Mouse (Mus musculus): Measurements from ENCODE around the gene Carnmt1.
"Not testable (repeated sequence)": the region's sequence is repeated elsewhere in the genome, so short reads cannot be mapped to it uniquely, and the experiment has no call there.

Gene Carnmt1

GRCm38 (mm10) chr19:18695552-18695951 lies 25.0 kb downstream of the Carnmt1 start:
- in situ Hi-C loops (cut with MboI; ENCODE audit: low pct_unique_long_range_greater_than_20kb in 1 of 2, low sequenced_read_pairs in 2 of 2, unreplicated experiment in 1 of 2): no loop called here

- in situ Hi-C loops (cut with MboI; ENCODE audit: low pct_unique_long_range_greater_than_20kb in 1 of 2, low sequenced_read_pairs in 2 of 2, unreplicated experiment in 1 of 2): no loop called here
Observed at GRCm38 (mm10) chr19:18708101-18708500, 37.5 kb downstream of the Carnmt1 start.

- in situ Hi-C loops (cut with MboI; ENCODE audit: low pct_unique_long_range_greater_than_20kb in 1 of 2, low sequenced_read_pairs in 2 of 2, unreplicated experiment in 1 of 2): no loop called here
Observed at GRCm38 (mm10) chr19:18710903-18711302, 40.3 kb downstream of the Carnmt1 start.

GRCm38 (mm10) chr19:18711589-18711988 lies 41.0 kb downstream of the Carnmt1 start:
- in situ Hi-C loops (cut with MboI; ENCODE audit: low pct_unique_long_range_greater_than_20kb in 1 of 2, low sequenced_read_pairs in 2 of 2, unreplicated experiment in 1 of 2): no loop called here

- in situ Hi-C loops (cut with MboI; ENCODE audit: low pct_unique_long_range_greater_than_20kb in 1 of 2, low sequenced_read_pairs in 2 of 2, unreplicated experiment in 1 of 2): no loop called here
Observed at GRCm38 (mm10) chr19:18712153-18712865, 41.7 kb downstream of the Carnmt1 start.

- in situ Hi-C loops (cut with MboI; ENCODE audit: low pct_unique_long_range_greater_than_20kb in 1 of 2, low sequenced_read_pairs in 2 of 2, unreplicated experiment in 1 of 2): no loop called here
Observed at GRCm38 (mm10) chr19:18712866-18713300, 42.3 kb downstream of the Carnmt1 start, which contains the start of gene D030056L22Rik. TSS of gene D030056L22Rik (plus strand) at chr19:18713193.

GRCm38 (mm10) chr19:18713357-18713756 lies 42.8 kb downstream of the Carnmt1 start:
- in situ Hi-C loops (cut with MboI; ENCODE audit: low pct_unique_long_range_greater_than_20kb in 1 of 2, low sequenced_read_pairs in 2 of 2, unreplicated experiment in 1 of 2): not testable (repeated sequence)

- in situ Hi-C loops (cut with MboI; ENCODE audit: low pct_unique_long_range_greater_than_20kb in 1 of 2, low sequenced_read_pairs in 2 of 2, unreplicated experiment in 1 of 2): no loop called here
Observed at GRCm38 (mm10) chr19:18716374-18716773, 45.8 kb downstream of the Carnmt1 start.

- in situ Hi-C loops (cut with MboI; ENCODE audit: low pct_unique_long_range_greater_than_20kb in 1 of 2, low sequenced_read_pairs in 2 of 2, unreplicated experiment in 1 of 2): no loop called here
Observed at GRCm38 (mm10) chr19:18720337-18720736, 49.8 kb downstream of the Carnmt1 start.

- in situ Hi-C loops (cut with MboI; ENCODE audit: low pct_unique_long_range_greater_than_20kb in 1 of 2, low sequenced_read_pairs in 2 of 2, unreplicated experiment in 1 of 2): no loop called here
Observed at GRCm38 (mm10) chr19:18725186-18725585, 54.6 kb downstream of the Carnmt1 start.

- in situ Hi-C loops (cut with MboI; ENCODE audit: low pct_unique_long_range_greater_than_20kb in 1 of 2, low sequenced_read_pairs in 2 of 2, unreplicated experiment in 1 of 2): loop anchor here in 1 of 2 experiments (10.0 kb wide), 1 partner anchor 105 kb away; no protein-coding TSS in a partner anchor
Observed at GRCm38 (mm10) chr19:18730255-18730654, 59.7 kb downstream of the Carnmt1 start.

GRCm38 (mm10) chr19:18731077-18731476 lies 60.5 kb downstream of the Carnmt1 start:
- in situ Hi-C loops (cut with MboI; ENCODE audit: low pct_unique_long_range_greater_than_20kb in 1 of 2, low sequenced_read_pairs in 2 of 2, unreplicated experiment in 1 of 2): loop anchor here in 1 of 2 experiments (10.0 kb wide), 1 partner anchor 104 kb away; no protein-coding TSS in a partner anchor

- in situ Hi-C loops (cut with MboI; ENCODE audit: low pct_unique_long_range_greater_than_20kb in 1 of 2, low sequenced_read_pairs in 2 of 2, unreplicated experiment in 1 of 2): loop anchor here in 1 of 2 experiments (10.0 kb wide), 1 partner anchor 99 kb away; no protein-coding TSS in a partner anchor
Observed at GRCm38 (mm10) chr19:18735901-18736300, 65.3 kb downstream of the Carnmt1 start.

- in situ Hi-C loops (cut with MboI; ENCODE audit: low pct_unique_long_range_greater_than_20kb in 1 of 2, low sequenced_read_pairs in 2 of 2, unreplicated experiment in 1 of 2): loop anchor here in 1 of 2 experiments (10.0 kb wide), 1 partner anchor 96 kb away; no protein-coding TSS in a partner anchor
Observed at GRCm38 (mm10) chr19:18739146-18739545, 68.6 kb downstream of the Carnmt1 start.

- in situ Hi-C loops (cut with MboI; ENCODE audit: low pct_unique_long_range_greater_than_20kb in 1 of 2, low sequenced_read_pairs in 2 of 2, unreplicated experiment in 1 of 2): no loop called here
Observed at GRCm38 (mm10) chr19:18743946-18744345, 73.4 kb downstream of the Carnmt1 start.

- in situ Hi-C loops (cut with MboI; ENCODE audit: low pct_unique_long_range_greater_than_20kb in 1 of 2, low sequenced_read_pairs in 2 of 2, unreplicated experiment in 1 of 2): no loop called here
Observed at GRCm38 (mm10) chr19:18746576-18747340, 76.2 kb downstream of the Carnmt1 start.

GRCm38 (mm10) chr19:18747379-18747778 lies 76.8 kb downstream of the Carnmt1 start:
- in situ Hi-C loops (cut with MboI; ENCODE audit: low pct_unique_long_range_greater_than_20kb in 1 of 2, low sequenced_read_pairs in 2 of 2, unreplicated experiment in 1 of 2): no loop called here

- in situ Hi-C loops (cut with MboI; ENCODE audit: low pct_unique_long_range_greater_than_20kb in 1 of 2, low sequenced_read_pairs in 2 of 2, unreplicated experiment in 1 of 2): no loop called here
Observed at GRCm38 (mm10) chr19:18749598-18750339, 79.2 kb downstream of the Carnmt1 start, which contains the start of gene Trpm6. TSS of gene Trpm6 (plus strand) at chr19:18749983.
